Mouse (Mus musculus) stomach, embryonic 16.5 days (tissue): Measurements from ENCODE around the gene Mitd1. TPM values are rescaled to one million over a fixed set of nuclear protein-coding genes. Genes with fewer than 3 reads are reported as not detected.

Source experiments
- ATAC-seq: fragments of 200-750 bp; cut with Nextera tagmentation; 2 replicates; pipeline ENCODE4 v1.8.0; 2017; ENCODE audit warnings: moderate number of reproducible peaks, moderate TSS enrichment; ENCODE audit not compliant: insufficient read depth, low FRiP score
- H3K27ac ChIP-seq: fragments of 300-500 bp; sonication (generic); 2 replicates; pipeline ENCODE4 v1.5.1; 2014; ENCODE audit warnings: low read length
- H3K27me3 ChIP-seq: fragments of 300-500 bp; sonication (generic); 2 replicates; pipeline ENCODE4 v1.6.1; 2014; ENCODE audit warnings: low read length, control low read depth, mixed read lengths; ENCODE audit not compliant: control insufficient read depth, insufficient read depth
- H3K36me3 ChIP-seq: fragments of 300-500 bp; sonication (generic); 2 replicates; pipeline ENCODE4 v1.6.1; 2014; ENCODE audit warnings: low read length; ENCODE audit not compliant: control insufficient read depth, insufficient read depth
- H3K4me1 ChIP-seq: fragments of 300-500 bp; sonication (generic); 2 replicates; pipeline ENCODE4 v1.6.1; 2014; ENCODE audit warnings: low read length, control low read depth, mixed read lengths; ENCODE audit not compliant: control insufficient read depth, insufficient read depth
- H3K4me2 ChIP-seq: fragments of 300-500 bp; sonication (generic); 2 replicates; pipeline ENCODE4 v1.6.1; 2014; ENCODE audit warnings: low read depth, low read length, mixed read lengths
- H3K4me3 ChIP-seq: fragments of 300-500 bp; sonication (generic); replicated peaks from 2 replicates; pipeline ENCODE4 v1.5.1; 2014; ENCODE audit warnings: mild to moderate bottlenecking, low read length
- H3K9ac ChIP-seq: fragments of 300-500 bp; sonication (generic); 2 replicates; pipeline ENCODE4 v1.6.1; 2014; ENCODE audit warnings: low read length
- H3K9me3 ChIP-seq: fragments of 300-500 bp; sonication (generic); replicated peaks from 2 replicates; pipeline ENCODE4 v1.6.1; 2016; ENCODE audit warnings: low read length, control low read depth; ENCODE audit not compliant: control insufficient read depth
- WGBS: fragments of 180-500 bp; shearing (Covaris S2); extraction: QIAGEN DNeasy Blood & Tissue Kit; methylation state at CpG from one replicate; pipeline ENCODE4 v1.1.7; 2014; 5-methylcytosine and 5-hydroxymethylcytosine counted together
- polyA plus RNA-seq: library from polyadenylated mRNA; unstranded; fragments of >200 nt; fragmentation: Nextera tagmentation; extraction: Ambion mirVana; gene quantifications from 2 replicates; pipeline ENCODE4 v1.2.1, GENCODE M21; 2015

Mitd1 gene
- polyA plus RNA-seq, 1 experiment from 2014 or later = 28.4 TPM

DNA sequence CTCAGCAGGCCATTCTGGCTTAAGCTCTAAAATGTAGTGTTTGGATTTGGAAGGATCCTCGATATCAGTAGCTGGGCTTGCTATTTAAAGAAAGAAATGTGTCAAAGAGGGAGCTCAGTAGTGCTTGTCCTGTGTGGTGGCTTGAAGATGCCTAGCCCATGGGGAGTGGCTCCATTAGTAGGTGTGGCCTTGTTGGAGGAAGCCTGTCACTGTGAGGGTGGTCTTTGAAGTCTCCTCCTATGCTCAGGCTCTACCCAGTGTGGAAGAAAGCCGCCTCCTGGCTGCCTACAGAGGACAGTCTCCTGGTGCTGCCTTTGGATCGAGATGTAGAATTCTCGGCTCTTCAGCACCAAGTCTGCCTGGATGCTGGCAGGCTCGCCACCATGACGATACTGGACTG is 10.1 kb upstream of the Mitd1 start:
- Histone ChIP-seq H3K4me1 (no peaks in the 10 kb centered on the region), H3K27me3 (no peaks in the 10 kb centered on the region), H3K27ac (no peak overlapping the region), H3K4me2 (no peak overlapping the region), H3K4me3 (no peak overlapping the region), H3K9me3 (no peaks in the 10 kb centered on the region), H3K36me3 (peaks cover 20% of the 10 kb centered on the region), H3K9ac (no peak overlapping the region)
- ATAC-seq = peak; percentile 56; the same call in 1 of the 2 replicates
- WGBS = 47% methylated on average over 6 of the region's 6 CpGs

DNA sequence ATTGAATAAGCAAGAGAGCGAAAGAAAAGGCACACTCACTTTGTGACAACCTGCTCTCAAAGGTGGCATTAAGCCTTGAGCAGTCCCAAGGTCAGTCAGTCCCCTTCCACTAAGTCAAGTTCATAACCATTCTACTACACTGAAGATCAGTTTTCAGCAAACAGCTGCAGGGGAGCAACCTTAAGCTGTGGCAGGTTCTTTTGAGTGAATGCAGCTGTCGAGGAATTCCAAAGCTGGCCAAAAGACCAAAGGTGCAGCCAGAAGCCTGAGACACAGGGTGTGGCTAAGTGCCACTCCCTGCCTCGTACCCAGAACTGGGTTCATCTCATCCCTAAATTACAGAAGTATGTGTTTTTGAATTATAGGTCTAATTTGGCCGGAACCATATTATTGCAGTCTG is 9.6 kb upstream of the Mitd1 start:
- Histone ChIP-seq H3K27me3 (no peaks in the 10 kb centered on the region), H3K9ac (no peak overlapping the region), H3K4me1 (no peaks in the 10 kb centered on the region), H3K4me3 (no peak overlapping the region), H3K36me3 (peaks cover 20% of the 10 kb centered on the region), H3K4me2 (no peak overlapping the region), H3K27ac (no peak overlapping the region), H3K9me3 (no peaks in the 10 kb centered on the region)
- 64% methylated on average over 4 of the region's 4 CpGs for whole genome bisulfite sequencing
- no peak; the same call in 1 of the 2 replicates for ATAC-seq

DNA sequence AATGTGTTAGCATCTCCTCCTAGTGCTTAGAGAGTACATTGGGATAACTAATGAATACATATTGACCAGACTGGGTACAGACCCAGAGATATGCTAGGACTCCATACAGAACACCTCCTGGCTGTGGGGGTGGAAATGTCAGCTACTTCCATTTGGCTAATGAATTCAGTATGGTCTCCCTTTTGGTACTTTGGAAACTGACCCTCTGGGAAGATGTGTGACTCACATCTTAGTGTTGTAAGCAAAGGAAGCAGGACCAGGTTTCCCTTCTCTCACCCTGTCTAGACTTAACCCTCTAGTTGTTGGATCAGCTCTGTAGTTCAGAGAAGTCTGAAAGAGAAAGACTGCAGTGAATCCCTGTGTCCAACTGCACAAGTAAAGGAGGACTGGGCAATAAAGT is 4.4 kb upstream of the Mitd1 start:
- Histone ChIP-seq H3K4me1 (peaks cover 7% of the 10 kb centered on the region), H3K4me3 (no peak overlapping the region), H3K27ac (no peak overlapping the region), H3K4me2 (no peak overlapping the region), H3K9me3 (no peaks in the 10 kb centered on the region), H3K36me3 (peaks cover 24% of the 10 kb centered on the region), H3K9ac (no peak overlapping the region), H3K27me3 (no peaks in the 10 kb centered on the region)
- ATAC-seq = no peak

DNA sequence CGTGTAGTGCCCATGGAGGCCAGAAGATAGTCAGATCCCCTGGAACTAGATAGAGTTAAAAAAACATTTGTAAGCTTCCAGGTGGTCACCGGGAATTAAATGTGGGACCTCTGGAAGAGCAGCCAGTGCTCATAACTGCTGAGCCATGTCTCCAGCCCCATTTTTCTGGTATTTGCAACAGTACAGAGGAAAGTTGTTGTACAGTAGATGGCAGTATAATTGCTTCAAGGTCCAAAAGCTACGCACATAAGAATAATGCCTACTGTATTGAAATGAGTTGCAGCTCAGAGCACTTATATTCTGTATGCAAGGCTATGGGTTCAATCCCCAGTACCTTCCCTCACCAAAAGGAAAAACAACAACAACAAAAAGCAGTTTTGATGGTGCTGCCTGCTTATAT is 1.2 kb upstream of the Mitd1 start:
- peaks cover 8% of the 10 kb centered on the region for H3K36me3 ChIP-seq
- no peak overlapping the region for H3K9ac ChIP-seq
- H3K27me3 ChIP-seq = no peaks in the 10 kb centered on the region
- H3K4me1 ChIP-seq = peaks cover 12% of the 10 kb centered on the region
- H3K4me3 ChIP-seq = peak overlapping the region; percentile 75
- no peak for ATAC-seq
- WGBS = 51% methylated on average over 3 of the region's 3 CpGs
- H3K4me2 ChIP-seq = peak overlapping the region; percentile 62
- H3K9me3 ChIP-seq = no peaks in the 10 kb centered on the region
- H3K27ac ChIP-seq = no peak overlapping the region

DNA sequence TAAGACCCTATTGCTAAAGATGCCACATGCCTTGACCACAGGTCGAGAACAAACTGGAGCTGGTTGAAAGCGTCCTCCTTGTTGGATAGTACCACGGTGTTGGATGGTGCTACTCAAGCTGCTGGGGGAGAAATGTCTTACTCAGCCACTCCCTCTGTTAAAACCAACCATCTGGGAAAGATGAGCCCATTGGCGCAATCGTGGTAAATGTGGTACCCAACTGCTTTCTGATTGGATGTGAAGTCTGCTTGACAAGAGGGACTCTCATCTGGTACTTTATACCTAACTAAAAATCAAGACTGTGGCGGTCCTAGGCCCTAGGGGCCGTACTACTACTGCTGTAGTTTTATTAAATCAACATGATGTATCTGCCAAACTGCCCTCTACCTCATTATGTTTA is 1.0 kb downstream of the Mitd1 start:
- peak overlapping the region; percentile 75 for H3K4me3 ChIP-seq
- H3K27ac ChIP-seq = peak overlapping the region; percentile 91; the same call in 1 of the 2 replicates
- 76% methylated on average over 7 of the region's 7 CpGs for WGBS
- peak overlapping the region; percentile 83 for H3K4me2 ChIP-seq
- H3K9me3 ChIP-seq = no peaks in the 10 kb centered on the region
- H3K36me3 ChIP-seq = peaks cover 4% of the 10 kb centered on the region
- H3K27me3 ChIP-seq = no peaks in the 10 kb centered on the region
- peak overlapping the region; percentile 79 for H3K9ac ChIP-seq
- no peak for ATAC-seq
- peaks cover 12% of the 10 kb centered on the region for H3K4me1 ChIP-seq

DNA sequence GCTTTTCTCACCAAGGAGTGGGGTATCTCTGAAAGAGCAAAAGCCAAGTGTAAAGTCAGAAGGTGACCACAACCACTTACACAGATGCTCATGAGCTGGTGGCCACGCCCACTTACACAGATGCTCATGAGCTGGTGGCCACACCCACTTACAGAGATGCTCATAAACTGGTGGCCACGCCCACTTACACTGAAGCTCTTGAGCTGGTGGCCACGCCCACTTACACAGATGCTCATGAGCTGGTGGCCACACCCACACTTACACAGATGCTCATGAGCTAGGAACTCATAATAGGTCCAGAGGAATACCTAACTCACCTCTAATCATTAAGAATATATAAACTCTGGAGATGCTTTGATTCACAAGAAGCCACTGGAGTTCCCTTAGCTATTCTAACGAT is 5.8 kb downstream of the Mitd1 start:
- Histone ChIP-seq H3K36me3 (peaks cover 7% of the 10 kb centered on the region), H3K4me1 (peaks cover 4% of the 10 kb centered on the region; the same call in 1 of the 2 replicates), H3K4me2 (no peak overlapping the region), H3K27ac (no peak overlapping the region), H3K27me3 (no peaks in the 10 kb centered on the region), H3K4me3 (no peak overlapping the region), H3K9ac (no peak overlapping the region), H3K9me3 (no peaks in the 10 kb centered on the region)
- 74% methylated on average over 4 of the region's 4 CpGs for WGBS
- no peak for ATAC-seq

DNA sequence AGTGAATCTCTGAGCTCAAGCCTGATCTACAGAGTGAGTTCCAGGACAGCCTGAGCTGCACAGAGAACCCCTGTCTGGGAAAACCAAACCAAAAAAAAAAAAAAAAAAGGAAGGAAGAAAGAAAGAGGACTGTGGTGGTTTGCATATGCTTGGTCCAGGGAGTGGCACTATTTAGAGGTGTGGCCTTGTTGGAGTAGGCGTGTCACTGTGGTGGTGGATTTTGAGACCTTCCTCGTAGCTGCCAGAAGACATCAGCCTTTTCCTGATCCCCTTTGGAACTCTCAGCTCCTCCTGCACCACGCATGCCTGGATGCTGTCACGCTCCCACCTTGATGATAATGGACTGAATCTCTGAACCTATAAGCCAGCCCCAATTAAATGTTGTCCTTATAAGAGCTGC is 6.8 kb downstream of the Mitd1 start:
- Histone ChIP-seq H3K27ac (no peak overlapping the region), H3K36me3 (peaks cover 10% of the 10 kb centered on the region), H3K4me3 (no peak overlapping the region), H3K27me3 (no peaks in the 10 kb centered on the region), H3K4me2 (no peak overlapping the region), H3K9me3 (no peaks in the 10 kb centered on the region), H3K4me1 (no peaks in the 10 kb centered on the region), H3K9ac (no peak overlapping the region)
- WGBS = 88% methylated on average over 4 of the region's 4 CpGs
- no peak for ATAC-seq

DNA sequence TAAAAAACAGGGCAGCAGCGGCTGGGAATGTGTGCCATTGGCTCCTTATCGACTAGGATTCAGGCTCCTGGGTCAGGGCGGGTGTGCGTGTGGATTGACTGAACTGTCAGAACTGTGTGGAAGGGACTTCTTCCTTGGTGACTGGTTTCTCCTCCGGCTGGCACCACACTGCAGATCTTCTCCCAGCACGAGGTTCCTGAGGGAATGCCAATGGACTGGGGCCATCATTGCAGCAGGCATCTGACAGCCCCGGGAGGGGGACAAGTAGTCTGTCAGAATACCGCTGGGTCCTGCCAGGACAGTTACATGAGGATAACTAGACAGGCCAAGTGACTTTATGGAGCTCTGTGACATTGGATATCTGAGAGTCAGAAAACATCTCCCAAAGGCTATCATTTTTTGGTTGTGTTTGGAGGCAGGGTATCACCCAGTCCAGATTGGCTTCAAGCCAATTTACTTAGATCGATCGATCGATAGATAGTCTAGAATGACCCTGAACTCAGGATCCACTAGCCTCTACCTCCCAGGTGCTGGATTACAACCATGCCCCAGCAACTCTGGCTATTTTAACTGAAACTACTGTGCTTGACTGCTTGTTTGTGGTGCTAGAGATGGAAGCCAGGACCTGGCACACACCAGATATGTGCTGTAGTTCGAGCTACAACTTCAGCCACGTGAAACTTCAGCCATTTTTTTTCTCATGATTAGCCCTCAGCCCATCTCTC is 12.3 kb downstream of the Mitd1 start:
- Histone ChIP-seq H3K27me3 (no peaks in the 10 kb centered on the region), H3K4me3 (no peak overlapping the region), H3K36me3 (peaks cover 34% of the 10 kb centered on the region), H3K9ac (no peak overlapping the region), H3K4me2 (no peak overlapping the region), H3K9me3 (peaks cover 11% of the 10 kb centered on the region), H3K4me1 (peaks cover 3% of the 10 kb centered on the region), H3K27ac (no peak overlapping the region)
- 94% methylated on average over 13 of the region's 13 CpGs for WGBS
- no peak for ATAC-seq

DNA sequence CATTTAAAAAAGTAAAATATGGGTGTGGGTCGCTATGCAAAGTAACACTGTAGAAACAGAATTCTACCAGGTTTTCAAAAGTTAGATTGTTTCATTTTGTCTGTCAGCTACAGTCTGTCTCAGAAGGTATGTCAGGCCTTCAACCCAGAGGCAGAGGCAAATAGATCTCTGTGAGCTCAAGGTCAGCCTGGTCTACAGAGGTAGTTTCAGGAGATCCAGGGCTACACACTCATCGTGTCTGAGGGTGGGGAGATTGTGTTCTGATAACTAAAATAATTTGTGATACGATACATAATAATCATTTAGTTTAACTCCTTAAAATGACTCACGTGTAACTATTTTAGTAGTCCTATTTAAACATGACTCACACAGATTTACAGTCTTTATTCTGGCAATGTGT is 17.1 kb downstream of the Mitd1 start:
- no peaks in the 10 kb centered on the region for H3K27me3 ChIP-seq
- H3K4me1 ChIP-seq = peaks cover 3% of the 10 kb centered on the region
- H3K4me3 ChIP-seq = peak overlapping the region; percentile 61; the same call in 1 of the 2 replicates
- no peak overlapping the region for H3K27ac ChIP-seq
- peak overlapping the region; percentile 72 for H3K4me2 ChIP-seq
- WGBS = 74% methylated on average over 4 of the region's 4 CpGs
- peaks cover 30% of the 10 kb centered on the region for H3K36me3 ChIP-seq
- H3K9ac ChIP-seq = no peak overlapping the region
- ATAC-seq = no peak
- peaks cover 11% of the 10 kb centered on the region for H3K9me3 ChIP-seq
